Mouse (Mus musculus): Measurements from ENCODE around the gene Arl4a. TPM values are rescaled to one million over a fixed set of nuclear protein-coding genes. Genes with fewer than 3 reads are reported as not detected.

The Arl4a gene
- polyA plus RNA-seq, 2 experiments, result 27.8 to 77.8 TPM

- H3K27me3 ChIP-seq (ENCODE audit: control insufficient read depth, insufficient read depth, low read length), result no peaks in the 10 kb centered on the region
- no peaks in the 10 kb centered on the region for H3K9me3 ChIP-seq (ENCODE audit: control insufficient read depth, low read length)
- H3K4me1 ChIP-seq (ENCODE audit: control insufficient read depth, insufficient read depth, low read length), result peaks cover 6% of the 10 kb centered on the region
- TF ChIP-seq POLR2A (IDR thresholded peaks at IDR 0.05; ENCODE audit: borderline replicate concordance, extremely low read depth, insufficient read depth, insufficient read length), result no peak
- H3K4me3 ChIP-seq (replicated peaks; ENCODE audit: low read length), result peak overlapping the region; percentile 83
- no peak for ATAC-seq (ENCODE audit: low FRiP score, low read depth)
- peak overlapping the region; percentile 76 for H3K4me2 ChIP-seq (replicated peaks; ENCODE audit: low read depth, low read length, severe bottlenecking)
- DNase-seq (ENCODE audit: low spot score), result no peak
- H3K27ac ChIP-seq (replicated peaks; ENCODE audit: low read depth, low read length), result no peak overlapping the region
- WGBS, result 81% methylated on average over 4 of the region's 4 CpGs
- H3K36me3 ChIP-seq (ENCODE audit: control insufficient read depth, insufficient read depth, low read length), result no peaks in the 10 kb centered on the region
- H3K9ac ChIP-seq (ENCODE audit: low read depth, low read length, severe bottlenecking), result no peak overlapping the region
Observed at GRCm38 (mm10) chr12:40035506-40035905, 2.3 kb downstream of the Arl4a start.

DNA sequence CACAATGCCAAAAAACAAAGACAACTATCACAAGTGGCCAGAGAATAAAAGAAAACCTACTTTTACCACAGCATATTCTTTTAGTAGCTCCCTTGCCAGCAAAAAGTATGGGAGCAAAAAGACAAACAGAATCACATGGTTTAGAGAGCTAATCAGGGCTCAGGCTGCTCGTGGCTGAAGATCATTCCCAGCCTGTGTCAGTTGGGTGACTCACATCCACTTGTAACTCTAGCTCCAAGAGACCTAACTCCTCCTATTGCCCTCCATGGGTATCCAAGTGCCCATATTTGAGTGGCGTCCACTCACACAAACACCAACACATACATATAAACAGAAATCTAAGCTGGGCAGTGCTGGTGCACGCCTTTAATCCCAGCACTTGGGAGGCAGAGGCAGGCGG, 8.6 kb downstream of the Arl4a start:
- Histone ChIP-seq H3K4me3 (replicated peaks; ENCODE audit: low read length) (no peak overlapping the region), H3K27me3 (ENCODE audit: control insufficient read depth, insufficient read depth, low read length) (no peaks in the 10 kb centered on the region), H3K4me1 (ENCODE audit: control insufficient read depth, insufficient read depth, low read length) (no peaks in the 10 kb centered on the region), H3K9me3 (ENCODE audit: control insufficient read depth, low read length) (no peaks in the 10 kb centered on the region), H3K27ac (replicated peaks; ENCODE audit: low read depth, low read length) (no peak overlapping the region), H3K36me3 (ENCODE audit: control insufficient read depth, insufficient read depth, low read length) (no peaks in the 10 kb centered on the region), H3K4me2 (replicated peaks; ENCODE audit: low read depth, low read length, severe bottlenecking) (no peak overlapping the region), H3K9ac (ENCODE audit: low read depth, low read length, severe bottlenecking) (no peak overlapping the region)
- 82% methylated on average over 4 of the region's 4 CpGs for WGBS
- no peak for TF ChIP-seq POLR2A (IDR thresholded peaks at IDR 0.05; ENCODE audit: borderline replicate concordance, extremely low read depth, insufficient read depth, insufficient read length)
- DNase-seq (ENCODE audit: low spot score) (no peak), ATAC-seq (ENCODE audit: low FRiP score, low read depth) (no peak)

GRCm38 (mm10) chr12:40027846-40028245, 10.0 kb downstream of the Arl4a start:
- no peak overlapping the region for H3K9ac ChIP-seq (ENCODE audit: low read depth, low read length, severe bottlenecking)
- H3K4me2 ChIP-seq (replicated peaks; ENCODE audit: low read depth, low read length, severe bottlenecking), result no peak overlapping the region
- H3K36me3 ChIP-seq (ENCODE audit: control insufficient read depth, insufficient read depth, low read length), result no peaks in the 10 kb centered on the region
- ATAC-seq (ENCODE audit: low FRiP score, low read depth), result no peak
- H3K9me3 ChIP-seq (ENCODE audit: control insufficient read depth, low read length), result no peaks in the 10 kb centered on the region
- no peak for TF ChIP-seq POLR2A (IDR thresholded peaks at IDR 0.05; ENCODE audit: borderline replicate concordance, extremely low read depth, insufficient read depth, insufficient read length)
- no peak overlapping the region for H3K27ac ChIP-seq (replicated peaks; ENCODE audit: low read depth, low read length)
- H3K27me3 ChIP-seq (ENCODE audit: control insufficient read depth, insufficient read depth, low read length), result no peaks in the 10 kb centered on the region
- 91% methylated on average over 3 of the region's 3 CpGs for WGBS
- no peaks in the 10 kb centered on the region for H3K4me1 ChIP-seq (ENCODE audit: control insufficient read depth, insufficient read depth, low read length)
- no peak for DNase-seq (ENCODE audit: low spot score)
- no peak overlapping the region for H3K4me3 ChIP-seq (replicated peaks; ENCODE audit: low read length)

DNA sequence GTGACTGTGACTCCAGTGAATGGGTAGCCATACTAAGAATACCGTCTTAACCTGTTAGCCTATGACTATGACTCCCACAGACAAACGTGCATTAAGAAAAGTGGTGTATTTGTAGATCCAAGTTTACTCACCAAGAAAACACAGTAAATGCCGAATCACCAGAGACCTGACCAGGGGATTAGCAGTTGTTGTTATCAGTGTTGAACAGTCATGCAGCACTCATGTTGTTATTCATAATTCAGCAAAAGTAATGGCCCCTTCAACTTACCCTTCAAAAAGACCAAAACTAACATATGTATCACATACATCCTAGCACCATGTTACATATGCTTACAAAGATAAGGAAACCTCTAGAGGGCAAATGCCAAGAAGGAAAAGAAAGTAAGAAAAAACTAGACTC, 10.4 kb downstream of the Arl4a start:
- Histone ChIP-seq H3K9me3 (ENCODE audit: control insufficient read depth, low read length) (no peaks in the 10 kb centered on the region), H3K4me2 (replicated peaks; ENCODE audit: low read depth, low read length, severe bottlenecking) (no peak overlapping the region), H3K9ac (ENCODE audit: low read depth, low read length, severe bottlenecking) (no peak overlapping the region), H3K27me3 (ENCODE audit: control insufficient read depth, insufficient read depth, low read length) (no peaks in the 10 kb centered on the region), H3K27ac (replicated peaks; ENCODE audit: low read depth, low read length) (no peak overlapping the region), H3K4me1 (ENCODE audit: control insufficient read depth, insufficient read depth, low read length) (no peaks in the 10 kb centered on the region), H3K4me3 (replicated peaks; ENCODE audit: low read length) (no peak overlapping the region), H3K36me3 (ENCODE audit: control insufficient read depth, insufficient read depth, low read length) (no peaks in the 10 kb centered on the region)
- TF ChIP-seq POLR2A (IDR thresholded peaks at IDR 0.05; ENCODE audit: borderline replicate concordance, extremely low read depth, insufficient read depth, insufficient read length), result no peak
- 83% methylated on average over 3 of the region's 3 CpGs for WGBS
- DNase-seq (ENCODE audit: low spot score) (no peak), ATAC-seq (ENCODE audit: low FRiP score, low read depth) (no peak)

DNA sequence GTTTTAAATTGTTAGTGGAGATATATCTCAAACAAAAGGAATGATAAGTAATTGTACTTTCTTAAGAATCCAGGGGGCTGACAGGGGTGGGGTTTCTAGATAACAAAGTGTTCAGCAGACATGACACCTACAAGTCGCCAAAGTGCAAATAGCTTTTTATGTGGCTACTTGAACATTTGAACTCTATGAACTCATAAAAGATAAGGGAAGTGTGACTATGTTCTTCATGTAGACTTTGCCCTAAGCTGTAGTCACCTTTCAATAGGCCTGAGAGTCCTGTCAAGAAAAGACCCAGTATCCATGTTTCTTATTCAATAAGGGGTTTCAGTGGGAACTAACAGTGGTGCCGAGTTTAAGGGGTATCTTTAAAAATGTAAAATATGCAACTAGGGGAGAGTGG, 13.9 kb downstream of the Arl4a start:
- Histone ChIP-seq H3K27me3 (ENCODE audit: control insufficient read depth, insufficient read depth, low read length) (no peaks in the 10 kb centered on the region), H3K9me3 (ENCODE audit: control insufficient read depth, low read length) (no peaks in the 10 kb centered on the region), H3K27ac (replicated peaks; ENCODE audit: low read depth, low read length) (no peak overlapping the region), H3K4me3 (replicated peaks; ENCODE audit: low read length) (no peak overlapping the region), H3K9ac (ENCODE audit: low read depth, low read length, severe bottlenecking) (no peak overlapping the region), H3K4me2 (replicated peaks; ENCODE audit: low read depth, low read length, severe bottlenecking) (no peak overlapping the region), H3K4me1 (ENCODE audit: control insufficient read depth, insufficient read depth, low read length) (no peaks in the 10 kb centered on the region), H3K36me3 (ENCODE audit: control insufficient read depth, insufficient read depth, low read length) (no peaks in the 10 kb centered on the region)
- DNase-seq (ENCODE audit: low spot score) (no peak), ATAC-seq (ENCODE audit: low FRiP score, low read depth) (no peak)
- WGBS, result 70% methylated on average over 2 of the region's 2 CpGs
- no peak for TF ChIP-seq POLR2A (IDR thresholded peaks at IDR 0.05; ENCODE audit: borderline replicate concordance, extremely low read depth, insufficient read depth, insufficient read length)

Measured in limb, embryonic 14.5 days (tissue).